Mouse (Mus musculus): ENCODE measurements around the gene Tusc2.

- no peak for TF ChIP-seq POLR2A (IDR thresholded peaks at IDR 0.05; ENCODE audit: borderline replicate concordance, insufficient read depth, low read length)
- TF ChIP-seq CTCF (IDR thresholded peaks at IDR 0.05; ENCODE audit: borderline replicate concordance, insufficient read depth, low read depth, low read length), result no peak
Observed at GRCm38 (mm10) chr9:107520331-107520730, 42.7 kb upstream of the Tusc2 start.

Data from cerebellum, adult 2 months (tissue).